Mouse (Mus musculus): ENCODE measurements around the gene Arnt2. TPM values are rescaled to one million over a fixed set of nuclear protein-coding genes. Genes with fewer than 3 reads are reported as not detected.

Gene Arnt2
- polyA plus RNA-seq, 1 experiment from 2014 or later: 60.3 TPM

DNA sequence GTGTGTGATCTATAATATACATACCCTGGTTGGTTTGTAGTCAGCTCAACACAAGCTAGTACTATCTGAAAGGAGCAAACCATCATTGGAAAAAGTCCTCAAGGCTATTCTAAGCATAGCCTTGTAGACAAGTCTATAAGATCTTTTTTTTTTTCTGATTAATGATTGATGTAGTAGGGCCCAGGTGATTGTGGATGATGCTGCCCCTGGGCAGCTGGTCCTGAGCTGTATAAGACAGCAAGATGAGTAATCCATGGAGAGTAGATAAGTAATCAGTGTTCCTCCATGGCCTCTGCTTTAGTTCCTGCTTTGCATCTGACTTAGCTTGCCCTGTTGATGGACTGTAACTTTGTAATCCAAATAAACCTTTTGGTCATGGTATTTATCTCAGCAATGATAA is 11.8 kb upstream of the Arnt2 start:
- Histone ChIP-seq H3K27ac (no peak overlapping the region), H3K4me1 (replicated peaks) (no peaks in the 10 kb centered on the region), H3K36me3 (no peaks in the 10 kb centered on the region), H3K9me3 (no peaks in the 10 kb centered on the region), H3K4me3 (no peak overlapping the region), H3K4me2 (no peak overlapping the region), H3K9ac (no peak overlapping the region), H3K27me3 (no peaks in the 10 kb centered on the region)
- ATAC-seq (ENCODE audit: low FRiP score): no peak

DNA sequence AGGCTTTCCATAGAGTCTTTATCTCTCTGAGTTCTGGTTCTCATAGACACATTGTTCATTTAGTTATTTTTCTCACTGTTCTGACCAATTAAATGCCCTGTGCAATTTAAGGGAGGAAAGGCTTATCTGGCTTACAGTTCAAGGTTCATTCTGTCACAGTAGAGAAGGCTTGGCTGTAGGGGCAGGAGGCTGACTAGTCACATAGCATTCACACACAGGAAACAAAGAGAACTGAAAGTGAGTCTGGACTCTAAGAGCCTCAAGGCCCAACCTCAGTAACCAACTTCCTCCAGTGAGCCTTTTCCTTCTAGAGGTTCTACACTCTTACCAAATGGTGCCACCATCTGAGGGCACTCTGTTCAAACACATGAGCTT is 11.3 kb upstream of the Arnt2 start:
- no peaks in the 10 kb centered on the region for H3K27me3 ChIP-seq
- no peak overlapping the region for H3K4me3 ChIP-seq
- no peak for ATAC-seq (ENCODE audit: low FRiP score)
- H3K27ac ChIP-seq: no peak overlapping the region
- H3K9me3 ChIP-seq: no peaks in the 10 kb centered on the region
- H3K9ac ChIP-seq: no peak overlapping the region
- H3K4me1 ChIP-seq (replicated peaks): no peaks in the 10 kb centered on the region
- no peak overlapping the region for H3K4me2 ChIP-seq
- H3K36me3 ChIP-seq: no peaks in the 10 kb centered on the region

DNA sequence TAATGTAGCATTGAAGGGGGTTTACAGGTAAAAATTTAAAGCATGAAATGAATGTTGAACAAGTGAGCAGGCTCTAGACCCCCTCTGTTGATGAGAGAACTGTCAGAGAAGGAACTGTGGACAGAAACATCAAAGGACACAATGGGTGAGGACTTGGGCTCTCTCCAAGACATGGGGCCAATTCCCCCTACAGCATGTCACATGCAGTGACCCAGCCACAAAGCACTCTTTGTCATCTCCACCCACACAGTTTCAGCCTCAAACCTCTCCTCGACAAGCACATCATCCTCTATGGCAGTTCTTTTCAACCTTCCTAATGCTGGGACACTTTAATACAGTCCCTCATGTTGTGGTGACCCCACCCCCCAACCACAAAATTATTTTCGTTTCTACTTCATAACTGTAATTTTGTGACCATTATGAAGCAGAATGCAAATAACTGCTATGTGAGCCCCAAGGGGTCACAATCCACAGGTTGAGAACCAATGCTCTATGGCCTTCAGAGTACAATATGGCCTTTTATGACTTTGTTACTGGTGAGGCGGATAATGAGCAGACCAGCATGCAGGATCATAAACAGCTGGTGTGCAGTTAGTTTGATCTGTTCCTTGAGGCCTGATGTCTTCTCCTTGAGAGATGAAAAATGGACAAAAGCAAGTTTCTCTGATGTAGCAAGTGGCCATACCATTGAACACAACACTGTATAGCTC is 10.8 kb upstream of the Arnt2 start:
- H3K4me1 ChIP-seq (replicated peaks): no peaks in the 10 kb centered on the region
- no peak overlapping the region for H3K4me2 ChIP-seq
- no peaks in the 10 kb centered on the region for H3K27me3 ChIP-seq
- H3K27ac ChIP-seq: no peak overlapping the region
- H3K9ac ChIP-seq: no peak overlapping the region
- no peak overlapping the region for H3K4me3 ChIP-seq
- WGBS: 56% methylated on average over 3 of the region's 3 CpGs
- H3K36me3 ChIP-seq: no peaks in the 10 kb centered on the region
- ATAC-seq (ENCODE audit: low FRiP score): no peak
- H3K9me3 ChIP-seq: no peaks in the 10 kb centered on the region

DNA sequence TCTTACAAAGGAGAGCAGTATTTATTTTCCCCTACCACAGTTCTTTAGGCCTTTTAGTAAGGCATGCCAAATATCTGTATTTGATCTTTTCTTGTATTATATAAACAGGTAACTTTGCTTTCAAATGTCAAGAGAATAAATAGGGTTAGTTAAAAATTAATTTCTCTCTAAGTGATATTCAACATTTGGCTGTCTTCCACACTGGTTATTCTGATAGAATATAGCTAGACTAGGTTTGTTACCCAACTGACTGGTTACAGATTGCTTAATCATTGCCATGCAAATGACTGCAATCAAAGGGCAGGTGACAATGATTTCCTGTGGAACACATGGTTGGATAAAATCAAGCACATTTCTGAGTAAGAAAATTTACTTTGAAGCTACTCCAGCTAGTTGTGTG is 7.5 kb upstream of the Arnt2 start:
- no peaks in the 10 kb centered on the region for H3K27me3 ChIP-seq
- ATAC-seq (ENCODE audit: low FRiP score): no peak
- no peak overlapping the region for H3K9ac ChIP-seq
- no peaks in the 10 kb centered on the region for H3K4me1 ChIP-seq (replicated peaks)
- H3K36me3 ChIP-seq: no peaks in the 10 kb centered on the region
- no peak overlapping the region for H3K27ac ChIP-seq
- no peak overlapping the region for H3K4me3 ChIP-seq
- H3K4me2 ChIP-seq: no peak overlapping the region
- H3K9me3 ChIP-seq: no peaks in the 10 kb centered on the region

DNA sequence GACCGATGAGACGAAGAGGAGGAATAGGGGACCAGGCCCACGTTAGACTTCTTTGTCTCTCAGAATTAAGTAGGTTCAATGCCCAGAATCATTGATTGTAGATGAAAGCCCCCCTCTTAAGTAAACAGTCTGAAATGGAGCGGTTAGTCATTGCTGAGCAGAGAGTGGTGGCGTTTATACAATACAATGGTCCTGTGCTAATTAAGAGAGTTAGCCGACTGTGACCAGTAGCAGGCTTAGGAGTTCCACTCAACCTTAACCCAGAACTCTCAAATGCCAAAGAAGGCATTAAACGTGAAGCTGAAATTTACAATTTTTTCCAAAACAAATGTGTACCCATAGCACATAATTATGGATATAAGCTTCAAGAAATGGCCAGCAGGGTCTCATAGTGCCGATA is 2.6 kb upstream of the Arnt2 start:
- Histone ChIP-seq H3K4me2 (no peak overlapping the region), H3K4me3 (no peak overlapping the region), H3K27me3 (no peaks in the 10 kb centered on the region), H3K27ac (no peak overlapping the region), H3K4me1 (replicated peaks) (peaks cover 28% of the 10 kb centered on the region), H3K9me3 (no peaks in the 10 kb centered on the region), H3K36me3 (no peaks in the 10 kb centered on the region), H3K9ac (no peak overlapping the region)
- ATAC-seq (ENCODE audit: low FRiP score): no peak
- 51% methylated on average over 8 of the region's 8 CpGs for WGBS

DNA sequence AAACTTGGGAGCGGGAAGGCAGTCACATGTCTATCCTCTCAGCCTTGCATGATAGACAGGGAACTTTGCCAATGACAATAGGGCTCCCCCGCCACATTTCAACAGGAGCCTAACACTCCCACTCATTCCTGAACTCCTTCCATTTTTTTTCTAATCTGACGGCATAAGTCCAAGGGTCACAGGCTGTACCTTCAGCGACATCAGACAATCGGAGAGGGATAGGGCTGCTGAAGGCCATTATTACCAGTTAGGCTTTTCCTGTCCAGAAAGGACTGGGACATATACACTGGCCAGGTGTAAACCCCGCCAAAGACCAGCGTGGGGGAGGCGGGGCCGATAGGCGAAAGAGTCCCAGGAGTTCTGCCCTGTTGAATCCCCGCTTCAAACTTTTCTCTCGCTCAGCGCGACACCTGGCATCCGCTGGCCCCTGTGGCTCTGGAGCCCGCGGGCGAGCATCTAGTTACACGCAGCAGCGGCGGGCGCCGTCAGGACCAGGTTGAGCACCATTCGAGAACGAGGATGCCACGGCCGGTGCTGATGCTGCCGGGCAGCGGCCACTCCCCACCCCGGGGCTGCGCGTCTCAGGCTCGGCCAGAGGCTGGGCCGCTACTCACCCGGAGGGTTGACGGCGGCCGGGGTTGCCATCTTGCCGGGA is 608 bp downstream of the Arnt2 start:
- Histone ChIP-seq H3K9me3 (no peaks in the 10 kb centered on the region), H3K4me2 (peak overlapping the region; percentile 77), H3K27ac (peak overlapping the region; percentile 98), H3K4me3 (peak overlapping the region; percentile 74), H3K27me3 (no peaks in the 10 kb centered on the region), H3K4me1 (replicated peaks) (peaks cover 51% of the 10 kb centered on the region), H3K9ac (peak overlapping the region; percentile 94), H3K36me3 (peaks cover 5% of the 10 kb centered on the region)
- under 1% methylated on average over 39 of the region's 39 CpGs for WGBS
- ATAC-seq (ENCODE audit: low FRiP score): peak; percentile 77

DNA sequence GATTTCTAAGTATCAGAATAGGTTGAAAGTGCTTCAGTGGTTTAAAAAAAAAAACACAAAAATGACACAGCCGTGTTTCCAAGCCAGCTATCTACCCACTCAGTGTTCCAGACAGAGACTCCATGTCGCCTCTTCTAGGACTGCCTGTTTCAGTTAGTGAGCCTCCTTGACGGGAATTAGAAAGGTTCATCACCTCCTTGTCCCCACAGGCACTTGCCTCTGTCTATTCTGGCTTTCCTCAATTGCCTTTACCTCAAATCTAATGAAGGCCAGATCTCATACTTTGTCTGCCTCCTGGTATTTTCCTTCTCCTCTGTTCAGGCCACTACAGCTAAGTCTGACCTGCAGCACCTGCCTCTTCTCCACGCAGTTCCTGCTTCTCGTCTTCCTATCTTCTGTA is 1.7 kb downstream of the Arnt2 start:
- ATAC-seq (ENCODE audit: low FRiP score): no peak
- H3K27ac ChIP-seq: peak overlapping the region; percentile 98
- H3K4me2 ChIP-seq: peak overlapping the region; percentile 77
- 66% methylated on average over 5 of the region's 5 CpGs for WGBS
- no peaks in the 10 kb centered on the region for H3K9me3 ChIP-seq
- no peaks in the 10 kb centered on the region for H3K27me3 ChIP-seq
- peak overlapping the region; percentile 74 for H3K4me3 ChIP-seq
- peaks cover 61% of the 10 kb centered on the region for H3K4me1 ChIP-seq (replicated peaks)
- peak overlapping the region; percentile 94 for H3K9ac ChIP-seq
- H3K36me3 ChIP-seq: peaks cover 5% of the 10 kb centered on the region

DNA sequence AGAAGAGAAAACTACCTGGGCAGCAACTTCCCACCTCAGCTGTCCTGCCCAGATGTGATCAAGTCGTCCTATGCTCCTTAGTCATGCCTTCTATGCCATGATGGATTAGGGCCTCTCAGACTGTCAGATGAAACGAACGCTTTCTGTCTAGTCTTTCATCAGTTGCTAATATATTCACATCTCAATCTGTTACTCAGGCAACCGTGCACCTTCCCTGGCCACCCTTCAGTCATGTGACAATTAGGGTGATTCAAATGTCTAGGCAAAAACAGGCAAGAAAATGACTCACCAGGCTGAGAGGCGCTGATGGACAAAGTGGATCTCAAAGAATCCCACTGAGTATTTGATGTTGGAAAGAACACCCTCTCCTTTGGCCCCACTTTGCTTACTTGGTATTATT is 6.6 kb downstream of the Arnt2 start:
- H3K4me2 ChIP-seq: no peak overlapping the region
- H3K9ac ChIP-seq: no peak overlapping the region

DNA sequence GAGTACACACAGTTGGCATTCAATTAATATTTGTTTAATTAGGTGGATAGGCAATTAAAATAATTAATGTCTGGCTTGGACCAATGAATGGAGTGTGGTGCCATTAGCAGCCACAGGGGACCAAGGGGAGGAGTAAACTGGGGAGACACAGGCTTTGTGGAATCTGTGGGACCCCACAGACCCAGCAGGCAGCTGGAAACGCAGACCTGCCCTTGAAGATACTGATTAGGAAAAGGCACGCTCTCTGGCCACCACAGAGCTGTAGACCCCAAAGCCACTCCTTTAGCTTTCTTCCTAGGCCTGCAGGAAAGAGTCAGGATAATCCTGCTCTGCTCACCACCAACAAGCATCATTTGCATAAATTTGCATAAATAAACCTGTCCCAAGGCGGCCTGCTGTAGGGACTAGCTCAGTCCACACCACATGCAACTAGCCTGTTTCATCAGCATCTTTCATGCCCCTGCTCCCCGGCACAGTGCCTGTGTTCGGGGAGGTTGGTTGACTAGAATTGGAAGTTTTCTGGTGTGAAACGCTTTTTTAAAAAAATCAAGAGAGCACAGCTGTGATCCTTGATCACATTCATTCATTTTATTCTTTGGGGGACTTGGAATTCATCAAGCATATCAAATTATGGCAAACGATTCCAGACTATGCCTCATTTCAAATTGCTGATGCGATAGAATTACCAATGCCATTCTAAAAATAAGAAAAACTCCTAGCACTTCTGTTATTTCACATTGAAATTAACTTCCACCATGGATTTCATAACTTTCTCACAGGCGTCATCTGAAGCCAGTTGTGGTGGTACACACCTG is 8.1 kb downstream of the Arnt2 start:
- peak overlapping the region; percentile 83 for H3K27ac ChIP-seq
- peak overlapping the region; percentile 30 for H3K4me2 ChIP-seq
- peaks cover 5% of the 10 kb centered on the region for H3K36me3 ChIP-seq
- WGBS: 31% methylated on average over 9 of the region's 9 CpGs
- no peak overlapping the region for H3K4me3 ChIP-seq
- no peaks in the 10 kb centered on the region for H3K27me3 ChIP-seq
- no peak overlapping the region for H3K9ac ChIP-seq
- peak; percentile 83 for ATAC-seq (ENCODE audit: low FRiP score)
- H3K9me3 ChIP-seq: no peaks in the 10 kb centered on the region
- peaks cover 71% of the 10 kb centered on the region for H3K4me1 ChIP-seq (replicated peaks)

More for the DNA sequence above, 6.6 kb downstream of the Arnt2 start:
- Histone ChIP-seq H3K27me3 (no peaks in the 10 kb centered on the region), H3K9me3 (no peaks in the 10 kb centered on the region), H3K4me1 (replicated peaks) (peaks cover 76% of the 10 kb centered on the region), H3K36me3 (peaks cover 5% of the 10 kb centered on the region), H3K27ac (peak overlapping the region; percentile 58; the same call in 1 of the 2 replicates), H3K4me3 (no peak overlapping the region)
- ATAC-seq (ENCODE audit: low FRiP score): peak; percentile 40; the same call in 1 of the 2 replicates
- 6% methylated on average over 5 of the region's 5 CpGs for WGBS

DNA sequence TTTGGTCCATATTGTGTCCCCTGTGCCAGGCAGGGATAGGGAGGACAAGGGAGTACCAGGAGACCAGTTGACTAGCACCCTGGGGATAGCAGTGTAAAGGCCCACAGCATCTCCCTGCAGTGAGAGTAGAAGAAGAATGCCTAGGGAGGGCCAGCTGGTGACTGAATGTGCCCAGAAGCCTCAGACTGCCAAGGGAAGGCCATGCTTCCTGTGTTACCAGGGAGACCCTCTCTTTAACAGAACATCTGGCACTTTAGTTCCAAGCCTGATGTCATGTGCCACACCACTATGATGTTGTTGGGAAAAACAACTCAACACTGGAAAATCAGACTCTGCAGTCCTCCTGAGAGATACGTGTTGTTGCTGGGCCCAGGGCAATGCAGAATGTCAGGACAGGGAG is 12.7 kb downstream of the Arnt2 start:
- H3K4me1 ChIP-seq (replicated peaks): peaks cover 37% of the 10 kb centered on the region
- peak overlapping the region; percentile 68 for H3K27ac ChIP-seq
- no peaks in the 10 kb centered on the region for H3K9me3 ChIP-seq
- 0 out of 2 replicates have a peak, but pooled peaks have one; percentile 12 for ATAC-seq (ENCODE audit: low FRiP score)
- no peak overlapping the region for H3K4me3 ChIP-seq
- no peak overlapping the region for H3K4me2 ChIP-seq
- no peaks in the 10 kb centered on the region for H3K36me3 ChIP-seq
- no peak overlapping the region for H3K9ac ChIP-seq
- WGBS: 43% methylated on average over 1 of the region's 1 CpGs
- H3K27me3 ChIP-seq: no peaks in the 10 kb centered on the region

DNA sequence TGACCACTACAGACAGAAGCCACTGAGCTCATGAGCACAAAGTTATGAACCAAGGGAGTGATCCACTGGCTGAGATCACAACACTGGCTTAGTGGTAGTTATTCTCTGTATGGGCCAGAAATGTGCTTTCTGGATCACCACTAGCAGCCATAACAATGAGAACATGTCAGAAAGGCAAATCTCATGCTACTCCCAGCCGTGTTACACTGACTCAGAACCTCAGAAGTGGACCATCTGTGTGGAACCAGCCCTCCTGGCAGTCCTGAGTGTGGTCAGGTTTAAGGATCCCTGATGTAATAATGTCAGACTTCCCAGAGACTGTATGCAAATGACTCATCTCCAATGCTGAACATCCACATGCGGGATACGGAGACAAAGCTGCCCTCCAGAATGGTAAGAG is 13.4 kb downstream of the Arnt2 start:
- Histone ChIP-seq H3K9ac (no peak overlapping the region), H3K27ac (no peak overlapping the region), H3K4me3 (no peak overlapping the region), H3K4me1 (replicated peaks) (peaks cover 30% of the 10 kb centered on the region), H3K4me2 (no peak overlapping the region), H3K27me3 (no peaks in the 10 kb centered on the region), H3K9me3 (no peaks in the 10 kb centered on the region), H3K36me3 (no peaks in the 10 kb centered on the region)
- 88% methylated on average over 3 of the region's 3 CpGs for WGBS
- no peak for ATAC-seq (ENCODE audit: low FRiP score)

DNA sequence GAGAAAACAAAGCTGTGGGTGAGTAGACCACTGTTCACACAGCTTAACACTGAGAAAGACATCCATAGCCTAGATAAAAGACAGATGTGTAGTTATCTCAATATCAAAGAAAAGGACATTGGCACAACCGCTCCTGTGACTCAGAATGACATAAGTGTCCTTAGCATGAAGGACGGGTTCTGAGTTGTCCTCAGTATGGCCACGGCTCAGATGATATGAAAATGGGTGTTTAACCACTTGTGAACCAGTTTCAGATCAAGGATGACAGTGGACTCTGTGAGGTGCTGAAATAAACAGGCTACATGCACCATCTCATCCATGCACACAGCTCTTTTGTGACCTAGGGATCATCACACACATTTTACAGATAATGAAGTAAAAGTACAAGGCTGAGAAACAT is 22.1 kb downstream of the Arnt2 start:
- H3K4me1 ChIP-seq (replicated peaks): 0 out of 2 replicates have a peak, but pooled peaks cover 2% of the 10 kb centered on the region
- no peaks in the 10 kb centered on the region for H3K9me3 ChIP-seq
- no peak overlapping the region for H3K4me3 ChIP-seq
- H3K27me3 ChIP-seq: no peaks in the 10 kb centered on the region
- H3K36me3 ChIP-seq: no peaks in the 10 kb centered on the region
- H3K4me2 ChIP-seq: no peak overlapping the region
- 76% methylated on average over 3 of the region's 3 CpGs for WGBS
- no peak overlapping the region for H3K9ac ChIP-seq
- no peak for ATAC-seq (ENCODE audit: low FRiP score)
- H3K27ac ChIP-seq: no peak overlapping the region

Measured in hindbrain, embryonic 13.5 days (tissue).